Mouse (Mus musculus) heart, adult 2 months (tissue): ENCODE data around the gene Spred2.
A peak's percentile ranks its signal among the peaks of the same experiment; 100 is the strongest.

Experiments used
- CTCF ChIP-seq: fragments of 200-600 bp; IDR thresholded peaks from 2 replicates; pipeline ENCODE4 v1.8.1; 2022; ENCODE audit warnings: antibody characterized with exemption, mild to moderate bottlenecking, moderate library complexity
- EP300 ChIP-seq: fragments of 200-500 bp; IDR thresholded peaks from 2 replicates; pipeline ENCODE4 v1.6.1; 2011; ENCODE audit warnings: low read depth, low read length, control low read depth; ENCODE audit not compliant: insufficient read depth
- POLR2A ChIP-seq: fragments of 200-500 bp; IDR thresholded peaks from 2 replicates; pipeline ENCODE4 v1.6.1; 2011; ENCODE audit warnings: mild to moderate bottlenecking, low read depth, low read length, control low read depth; ENCODE audit not compliant: insufficient read depth

GRCm38 (mm10) chr11:20025899-20026298 lies 101.7 kb downstream of the Spred2 start:
- TF ChIP-seq CTCF (peak; percentile 57), POLR2A (no peak), EP300 (0 out of 2 replicates have a peak, but pooled peaks have one; percentile 48)
